ENCODE assay signal across 9 mouse cellular contexts in the genomic region with DNA sequence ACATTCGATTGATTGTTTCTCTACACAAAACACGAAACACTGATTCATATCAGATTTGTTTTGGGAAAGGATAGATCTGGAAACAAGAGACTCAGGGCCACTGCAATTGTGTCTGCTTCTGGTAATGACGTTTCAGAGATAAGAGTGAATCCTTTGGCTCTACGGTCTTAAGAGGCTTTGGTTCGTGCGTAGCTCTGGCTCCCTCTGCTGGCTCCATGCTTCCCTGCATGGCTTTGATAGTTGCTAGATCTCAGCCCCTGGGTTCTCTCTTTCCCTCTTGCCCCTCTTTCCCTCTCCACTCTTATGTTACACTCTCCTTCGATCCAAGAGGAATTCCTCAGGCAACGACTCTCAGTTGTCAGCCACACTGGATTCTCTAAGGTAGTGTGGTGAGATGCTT. TPM values are rescaled to one million over a fixed set of nuclear protein-coding genes. Genes with fewer than 3 reads are reported as not detected.
DNase-seq lines count a peak whose midpoint lies in the region; ATAC-seq lines count a peak whose summit lies in the region.
"Had no signal": no experiment of that assay in that cellular context is flagged by ENCODE, and none has a peak within 500 bp of the region (broad histone marks: within the 10 kb centered on the region; RNA-seq: fewer than 3 reads in every experiment).

No protein-coding gene starts in this region.

- WGBS in embryonic facial prominence, embryonic 10.5 days, result 12% methylated on average over 8 of the region's 8 CpGs

- no peak overlapping the region for H3K4me3 ChIP-seq in embryonic facial prominence, embryonic 10.5 days

- intact Hi-C loops in left cerebral cortex, postnatal 4 days (cut with DNase I), result loop anchor here (2.0 to 5.0 kb wide), 5 partner anchors 48 to 834 kb away; no protein-coding TSS in a partner anchor

- H3K27ac ChIP-seq in embryonic facial prominence, embryonic 10.5 days (replicated peaks), result no peak overlapping the region

- no peaks in the 10 kb centered on the region for H3K27me3 ChIP-seq in embryonic facial prominence, embryonic 10.5 days (replicated peaks; ENCODE audit: low read depth, poor library complexity, severe bottlenecking)

- no peak for ATAC-seq in erythroid progenitor cell, adult 5-6 weeks (replicated peaks; ENCODE audit: low FRiP score, poor library complexity, severe bottlenecking)

- no peaks in the 10 kb centered on the region for H3K36me3 ChIP-seq in embryonic facial prominence, embryonic 10.5 days (replicated peaks)

- no peaks in the 10 kb centered on the region for H3K9me3 ChIP-seq in embryonic facial prominence, embryonic 10.5 days

- DNase-seq in ovary, postnatal 10 days (ENCODE audit: low spot score), result peak; percentile 29
- no peak for DNase-seq in ovary, adult 18-20 months (ENCODE audit: low spot score)
- DNase-seq in adrenal gland, postnatal 10 days, result peak; percentile 80
- DNase-seq in embryonic facial prominence, embryonic 10.5 days (ENCODE audit: low spot score), result peak; percentile 71
- DNase-seq in hindlimb bud, embryonic 11.5 days (ENCODE audit: extremely low spot score, low read depth, low spot score), result peak; percentile 14
- DNase-seq in left cerebral cortex, postnatal 4 days, result peak; percentile 73
- peak; percentile 77 for DNase-seq in retina, postnatal 7 days (ENCODE audit: low read depth, low spot score)

- no peaks in the 10 kb centered on the region for H3K4me1 ChIP-seq in embryonic facial prominence, embryonic 10.5 days

RNA-seq across cellular contexts. Expression of gene Krt20, which starts 25.2 kb away (rescaled TPM):
- 1 to 10 TPM; 1.8 to 2.3 TPM for total RNA-seq in adrenal gland, postnatal 10 days (2021)
- polyA plus RNA-seq in embryonic facial prominence, embryonic 10.5 days (2016; fragmentation: Nextera tagmentation; extraction: Ambion mirVana), result 0.97 and 1.00 TPM in 2 replicates
- not detected for total RNA-seq in left cerebral cortex, postnatal 4 days (2021)
- not detected in 2 replicates for total RNA-seq in erythroid progenitor cell, adult 5-6 weeks (2015; ENCODE audit: low replicate concordance)
- total RNA-seq in erythroid progenitor cell, adult 5-6 weeks (2017; ENCODE audit: low replicate concordance), result not detected in 2 replicates

RNA-seq across cellular contexts. Expression of gene Krt23, which starts 29.8 kb away (rescaled TPM):
- total RNA-seq in adrenal gland, postnatal 10 days (2021), result 10 to 100 TPM in 1 of 2 experiments, 1 to 10 TPM in 1; 4.4 to 12.8 TPM
- polyA plus RNA-seq in embryonic facial prominence, embryonic 10.5 days (2016; fragmentation: Nextera tagmentation; extraction: Ambion mirVana), result 0.21 and 0.31 TPM in 2 replicates
- total RNA-seq in left cerebral cortex, postnatal 4 days (2021), result not detected
- total RNA-seq in erythroid progenitor cell, adult 5-6 weeks (2015; ENCODE audit: low replicate concordance), result not detected in 2 replicates
- not detected in 2 replicates for total RNA-seq in erythroid progenitor cell, adult 5-6 weeks (2017; ENCODE audit: low replicate concordance)

RNA-seq across cellular contexts. Expression of gene Krt12, which starts 41.1 kb away (rescaled TPM):
- total RNA-seq in adrenal gland, postnatal 10 days (2021), result not detected
- polyA plus RNA-seq in embryonic facial prominence, embryonic 10.5 days (2016; fragmentation: Nextera tagmentation; extraction: Ambion mirVana), result not detected in 2 replicates
- total RNA-seq in left cerebral cortex, postnatal 4 days (2021), result 1 to 10 TPM; 1.2 to 1.7 TPM
- total RNA-seq in erythroid progenitor cell, adult 5-6 weeks (2015; ENCODE audit: low replicate concordance), result not detected in 2 replicates
- not detected in 2 replicates for total RNA-seq in erythroid progenitor cell, adult 5-6 weeks (2017; ENCODE audit: low replicate concordance)
- polyA plus RNA-seq: heart, embryonic 16.5 days had no signal

RNA-seq across cellular contexts. Expression of gene Krt39, which starts 58.0 kb away (rescaled TPM):
- not detected for total RNA-seq in adrenal gland, postnatal 10 days (2021)
- not detected in 2 replicates for polyA plus RNA-seq in embryonic facial prominence, embryonic 10.5 days (2016; fragmentation: Nextera tagmentation; extraction: Ambion mirVana)
- total RNA-seq in left cerebral cortex, postnatal 4 days (2021), result not detected
- total RNA-seq in erythroid progenitor cell, adult 5-6 weeks (2015; ENCODE audit: low replicate concordance), result not detected in 2 replicates
- not detected in 2 replicates for total RNA-seq in erythroid progenitor cell, adult 5-6 weeks (2017; ENCODE audit: low replicate concordance)
- polyA plus RNA-seq: heart, embryonic 16.5 days had no signal

Comparison
In these comparisons a context has a peak if more than half of its experiments do, and no peak if none do; other contexts are left out.
1. RNA of gene Krt23, which starts 29.8 kb away (total RNA-seq): 4.4 to 12.8 TPM in adrenal gland, postnatal 10 days; not detected in left cerebral cortex, postnatal 4 days and not detected in erythroid progenitor cell, adult 5-6 weeks; every median in the first group is over 4 times any median in the second.